8 mouse cellular contexts compared by ENCODE assay signal in genomic region chr2:93418396-93418795, GRCm38 (mm10). TPM values are rescaled to one million over a fixed set of nuclear protein-coding genes. Genes with fewer than 3 reads are reported as not detected.
A peak's percentile ranks its signal among the peaks of the same experiment; 100 is the strongest.
DNase-seq lines count a peak whose midpoint lies in the region; ATAC-seq and TF ChIP-seq lines count a peak whose summit lies in the region.

No protein-coding gene starts in this region.

- H3K4me3 ChIP-seq in forebrain, embryonic 11.5 days (ENCODE audit: low read depth, low read length): no peak overlapping the region
- no peak overlapping the region for H3K4me3 ChIP-seq in lung, adult 2 months (replicated peaks; ENCODE audit: extremely low read depth, low read depth, low read length)
- no peak overlapping the region for H3K4me3 ChIP-seq in thymus, adult 2 months (ENCODE audit: control insufficient read depth, insufficient read depth, low read length)

- DNase-seq in ES-CJ7 (ENCODE audit: low read depth, low spot score): peak; percentile 78
- DNase-seq in c-Kit-positive CD71-positive TER-119-negative erythroid progenitor cells, embryonic 14.5 days (ENCODE audit: low read depth): peak; percentile 54
- peak; percentile 91 for DNase-seq in forebrain, embryonic 11.5 days (ENCODE audit: low spot score)
- DNase-seq in heart, postnatal 14 days: peak; percentile 86 to 90
- peak; percentile 65 to 92 for DNase-seq in kidney, postnatal 36 days
- peak; percentile 74 for DNase-seq in lung, adult 2 months
- DNase-seq in ovary, adult 18-20 months (ENCODE audit: low spot score): peak; percentile 30
- peak; percentile 80 for DNase-seq in thymus, adult 2 months

- ATAC-seq in forebrain, embryonic 11.5 days (replicated peaks; ENCODE audit: low FRiP score): peak; percentile 50

- H3K9ac ChIP-seq in forebrain, embryonic 11.5 days (ENCODE audit: low read length): no peak overlapping the region

- intact Hi-C loops in heart, postnatal 14 days (cut with DNase I): loop anchor here (1.0 to 10.0 kb wide), 4 partner anchors 201 to 514 kb away; no protein-coding TSS in a partner anchor

- no peak for TF ChIP-seq POLR2A in lung, adult 2 months (IDR thresholded peaks at IDR 0.05; ENCODE audit: borderline replicate concordance, extremely low read depth, low read depth, low read length)
- TF ChIP-seq POLR2A in thymus, adult 2 months (IDR thresholded peaks at IDR 0.05; ENCODE audit: control insufficient read depth, extremely low read depth, insufficient read depth, low read length, poor library complexity): no peak

- H3K36me3 ChIP-seq in forebrain, embryonic 11.5 days (ENCODE audit: control insufficient read depth, insufficient read depth, low read length): no peaks in the 10 kb centered on the region
- no peaks in the 10 kb centered on the region for H3K36me3 ChIP-seq in thymus, adult 2 months (ENCODE audit: control insufficient read depth, insufficient read depth, low read length)

- no peak overlapping the region for H3K4me2 ChIP-seq in forebrain, embryonic 11.5 days (ENCODE audit: low read depth, low read length, severe bottlenecking)

- TF ChIP-seq CTCF in lung, adult 2 months (IDR thresholded peaks at IDR 0.05; ENCODE audit: insufficient read depth, low read length): peak; percentile 80
- TF ChIP-seq CTCF in thymus, adult 2 months (IDR thresholded peaks at IDR 0.05; ENCODE audit: borderline replicate concordance, control insufficient read depth, extremely low read depth, insufficient read depth, low read length, poor library complexity): peak; percentile 80; the same call in 1 of the 2 replicates

- H3K27me3 ChIP-seq in forebrain, embryonic 11.5 days (ENCODE audit: control insufficient read depth, insufficient read depth, low read length): no peaks in the 10 kb centered on the region
- no peaks in the 10 kb centered on the region for H3K27me3 ChIP-seq in thymus, adult 2 months (ENCODE audit: control insufficient read depth, insufficient read depth, low read length)

- H3K9me3 ChIP-seq in forebrain, embryonic 11.5 days (ENCODE audit: control insufficient read depth, low read length): no peaks in the 10 kb centered on the region

- no peak overlapping the region for H3K27ac ChIP-seq in forebrain, embryonic 11.5 days (ENCODE audit: low read depth, low read length)
- H3K27ac ChIP-seq in thymus, adult 2 months (ENCODE audit: control insufficient read depth, insufficient read depth, low read length): no peak overlapping the region

- H3K4me1 ChIP-seq in forebrain, embryonic 11.5 days (replicated peaks; ENCODE audit: control insufficient read depth, insufficient read depth, low read length): no peaks in the 10 kb centered on the region
- H3K4me1 ChIP-seq in lung, adult 2 months (ENCODE audit: control insufficient read depth, insufficient read depth, low read length): peaks cover under 1% of the 10 kb centered on the region; the same call in 1 of the 2 replicates
- H3K4me1 ChIP-seq in thymus, adult 2 months (replicated peaks; ENCODE audit: control insufficient read depth, insufficient read depth, low read length): peaks cover 15% of the 10 kb centered on the region

- 13% methylated on average over 8 of the region's 8 CpGs for WGBS in forebrain, embryonic 11.5 days
- WGBS in lung, adult 2 months: 18% methylated on average over 8 of the region's 8 CpGs
- WGBS in thymus, adult 2 months: 57% methylated on average over 8 of the region's 8 CpGs

RNA-seq across cellular contexts. Expression of gene Cd82, which starts 44.5 kb away (rescaled TPM):
- 4.5 and 5.2 TPM in 2 replicates for polyA plus RNA-seq in forebrain, embryonic 11.5 days (2014; fragmentation: Nextera tagmentation; extraction: Ambion mirVana)
- 10 to 100 TPM; 10.6 to 12.1 TPM for total RNA-seq in heart, postnatal 14 days (2021)
- polyA plus RNA-seq in lung, adult 2 months (2012; rRNA removed): 170 and 176 TPM in 2 replicates
- 176 and 181 TPM in 2 replicates for polyA plus RNA-seq in thymus, adult 2 months (2012; rRNA removed)

Comparison
In these comparisons a context has a peak if more than half of its experiments do, and no peak if none do; other contexts are left out.
1. DNase-seq: peak in every context shown above with its lines; median percentile 91 in forebrain, embryonic 11.5 days; 88 in heart, postnatal 14 days; 80 in thymus, adult 2 months; 78 in kidney, postnatal 36 days; 78 in ES-CJ7; 74 in lung, adult 2 months; 54 in c-Kit-positive CD71-positive TER-119-negative erythroid progenitor cells, embryonic 14.5 days; 30 in ovary, adult 18-20 months.
2. RNA of gene Cd82, which starts 44.5 kb away (polyA plus RNA-seq): 176 to 181 TPM in thymus, adult 2 months and 170 to 176 TPM in lung, adult 2 months; 4.5 to 5.2 TPM in forebrain, embryonic 11.5 days; every median in the first group is over 10 times any median in the second.